Mouse (Mus musculus) embryonic fibroblast, embryonic 13.5 days (primary cell): ENCODE data around the gene Igfbp2.

Source experiments
- CTCF ChIP-seq: IDR thresholded peaks from 2 replicates; pipeline ENCODE4 v1.5.1; 2011; ENCODE audit warnings: mild to moderate bottlenecking, control low read depth, low read length, moderate library complexity, borderline replicate concordance; ENCODE audit not compliant: insufficient read depth
- POLR2A ChIP-seq: IDR thresholded peaks from 2 replicates; pipeline ENCODE4 v1.6.1; 2011; ENCODE audit warnings: low read depth, mild to moderate bottlenecking, control low read depth, low read length, moderate library complexity

DNA sequence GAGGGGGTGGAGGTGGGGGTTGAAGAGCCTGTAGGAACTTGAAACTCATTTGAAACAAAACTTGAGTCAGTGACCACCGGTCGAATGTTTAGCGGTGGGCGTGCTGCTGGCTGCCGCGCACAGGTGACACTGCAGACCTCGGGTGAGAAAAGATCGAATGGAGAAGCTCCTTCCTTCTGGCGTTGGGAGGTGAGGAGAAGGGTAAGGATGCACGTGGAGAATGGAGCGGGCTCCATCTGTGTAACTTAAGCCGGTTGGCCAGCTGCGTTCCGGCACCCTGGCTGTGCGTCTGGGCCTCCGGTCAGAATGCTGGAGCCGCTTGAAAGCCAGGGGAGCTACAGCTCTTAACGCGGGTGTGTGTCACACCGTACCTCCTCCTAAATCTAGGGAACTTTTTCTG, 983 bp downstream of the Igfbp2 start:
- TF ChIP-seq POLR2A (peak; percentile 37; the same call in 1 of the 2 replicates), CTCF (no peak)
